Mouse (Mus musculus): ENCODE data around the gene Ctf2.

DNA sequence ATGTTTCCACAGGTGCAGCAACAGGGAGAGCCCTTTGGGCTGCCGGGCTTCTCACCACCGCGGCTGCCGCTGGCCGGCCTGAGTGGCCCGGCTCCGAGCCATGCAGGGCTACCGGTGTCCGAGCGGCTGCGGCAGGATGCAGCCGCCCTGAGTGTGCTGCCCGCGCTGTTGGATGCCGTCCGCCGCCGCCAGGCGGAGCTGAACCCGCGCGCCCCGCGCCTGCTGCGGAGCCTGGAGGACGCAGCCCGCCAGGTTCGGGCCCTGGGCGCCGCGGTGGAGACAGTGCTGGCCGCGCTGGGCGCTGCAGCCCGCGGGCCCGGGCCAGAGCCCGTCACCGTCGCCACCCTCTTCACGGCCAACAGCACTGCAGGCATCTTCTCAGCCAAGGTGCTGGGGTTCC lies 15.0 kb downstream of the Ctf2 start:
- peak; percentile 24; the same call in 1 of the 2 replicates for TF ChIP-seq CTCF (IDR thresholded peaks at IDR 0.05; ENCODE audit: insufficient read depth, low read length)
- TF ChIP-seq POLR2A (IDR thresholded peaks at IDR 0.05; ENCODE audit: borderline replicate concordance, extremely low read depth, low read depth, low read length) = no peak
